Mouse (Mus musculus): ENCODE data around the gene Gnai3. TPM values are rescaled to one million over a fixed set of nuclear protein-coding genes. Genes with fewer than 3 reads are reported as not detected.

Gene Gnai3
- total RNA-seq, 2 experiments from 2014 or later: 128 to 135 TPM

GRCm38 (mm10) chr3:108165532-108166315, 19.8 kb upstream of the Gnai3 start:
- DNase-seq (ENCODE audit: low spot score in 2 of 2): no peak

GRCm38 (mm10) chr3:108164807-108165206, 18.9 kb upstream of the Gnai3 start:
- DNase-seq (ENCODE audit: low spot score in 2 of 2): peak in 1 of 2 experiments; percentile 64

DNA sequence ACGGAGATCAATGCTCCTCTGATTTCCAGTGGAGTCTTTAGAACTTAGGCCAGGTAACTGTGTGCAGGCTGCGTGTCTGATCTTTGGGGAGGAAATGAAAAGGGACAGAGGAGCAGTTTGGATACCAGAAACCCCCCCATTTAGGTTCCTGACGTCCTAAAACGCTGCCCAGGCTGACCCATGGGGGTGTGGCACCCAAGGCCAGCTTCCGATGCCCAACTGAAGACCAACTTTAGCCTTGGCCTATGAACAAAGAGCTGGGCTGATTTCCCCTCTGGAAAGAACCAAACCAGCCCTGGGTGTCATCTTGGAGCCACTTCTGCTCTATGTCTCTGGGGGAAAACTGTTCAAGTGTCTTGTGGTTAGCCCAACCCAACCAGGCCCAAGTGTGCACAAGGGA, 18.1 kb upstream of the Gnai3 start:
- DNase-seq (ENCODE audit: low spot score in 2 of 2): no peak

DNA sequence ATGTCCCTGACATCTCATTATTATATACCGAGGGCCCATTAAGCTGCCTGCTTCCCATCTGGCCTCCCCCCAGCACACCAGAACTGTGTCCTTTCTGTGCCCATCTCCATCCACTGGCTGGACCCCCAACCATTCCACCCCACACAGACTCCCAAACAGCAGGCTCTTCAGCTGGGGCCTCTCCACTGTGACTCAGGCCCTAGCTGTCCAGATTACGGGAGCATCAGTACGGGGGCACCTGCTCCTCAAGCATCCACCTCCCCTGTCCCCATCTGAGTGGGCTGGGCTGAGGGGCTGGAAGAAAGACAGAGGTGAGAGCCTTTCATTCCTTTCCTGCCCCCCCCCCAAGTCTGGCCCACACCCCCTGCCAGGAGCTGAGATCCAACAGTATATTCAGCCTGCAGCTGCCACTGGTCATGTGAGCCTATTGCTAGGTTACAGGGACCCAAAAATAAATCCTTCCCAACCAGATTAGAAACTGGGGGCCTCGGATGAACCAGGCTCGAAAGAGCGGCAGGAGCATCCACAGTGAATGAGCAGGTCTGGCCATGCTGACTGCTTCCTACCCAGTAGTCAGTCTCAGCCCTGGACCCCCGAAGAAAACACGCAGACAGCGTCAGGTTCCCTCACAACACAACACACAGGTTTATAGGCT, 12.6 kb upstream of the Gnai3 start:
- DNase-seq (ENCODE audit: low spot score in 2 of 2): no peak

GRCm38 (mm10) chr3:108154656-108155055, 8.7 kb upstream of the Gnai3 start, which contains the start of gene Gpr61:
Gene Gpr61, minus strand, starts transcription at chr3:108154882.
- DNase-seq (ENCODE audit: low spot score in 2 of 2): no peak

DNA sequence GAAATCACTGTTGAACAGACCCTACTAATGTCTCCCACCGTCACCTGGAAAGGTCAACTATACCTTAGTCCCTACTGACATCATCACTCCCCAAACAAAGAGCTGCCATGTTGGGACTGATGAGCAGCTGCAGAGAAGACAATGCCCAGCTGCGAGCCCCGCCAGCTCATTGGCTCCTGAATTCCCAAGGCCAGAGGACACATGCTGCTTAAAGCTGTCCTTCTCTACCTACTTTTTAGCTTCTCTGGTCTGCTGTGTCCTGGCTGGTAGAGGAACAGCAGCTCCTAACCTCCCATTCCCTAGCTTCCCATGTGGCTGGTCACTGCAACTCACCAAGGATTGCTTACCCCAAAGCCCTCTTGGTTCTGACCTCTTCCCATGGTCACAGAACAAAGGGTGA, 6.3 kb upstream of the Gnai3 start:
- DNase-seq (ENCODE audit: low spot score in 2 of 2): no peak

- DNase-seq (ENCODE audit: low spot score in 2 of 2): peak; percentile 42 to 80
Observed at GRCm38 (mm10) chr3:108147386-108148235, 1.7 kb upstream of the Gnai3 start.

- no peak for DNase-seq (ENCODE audit: low spot score in 2 of 2)
Observed at GRCm38 (mm10) chr3:108146671-108147070, 725 bp upstream of the Gnai3 start.

GRCm38 (mm10) chr3:108140786-108141185, 5.2 kb downstream of the Gnai3 start:
- no peak for DNase-seq (ENCODE audit: low spot score in 2 of 2)

DNA sequence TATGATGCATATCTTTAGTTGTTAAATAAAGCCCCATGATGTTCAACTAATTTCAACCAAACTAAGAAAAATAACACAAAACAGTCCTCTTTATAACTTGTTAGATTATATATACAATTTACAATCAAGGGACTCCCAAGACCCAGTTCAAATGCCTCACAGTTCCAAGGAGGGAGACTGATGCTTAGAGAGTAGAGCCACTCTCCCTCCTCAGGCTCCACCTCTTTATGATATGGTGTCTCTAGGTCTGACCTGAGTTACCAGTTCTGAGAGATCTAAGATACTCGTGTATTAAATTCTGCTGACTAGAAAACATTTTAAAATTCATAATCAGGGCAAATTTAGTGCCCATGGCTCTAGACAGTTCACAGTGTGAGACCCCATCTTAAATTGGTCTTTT, 6.8 kb downstream of the Gnai3 start:
- DNase-seq (ENCODE audit: low spot score in 2 of 2): no peak

DNA sequence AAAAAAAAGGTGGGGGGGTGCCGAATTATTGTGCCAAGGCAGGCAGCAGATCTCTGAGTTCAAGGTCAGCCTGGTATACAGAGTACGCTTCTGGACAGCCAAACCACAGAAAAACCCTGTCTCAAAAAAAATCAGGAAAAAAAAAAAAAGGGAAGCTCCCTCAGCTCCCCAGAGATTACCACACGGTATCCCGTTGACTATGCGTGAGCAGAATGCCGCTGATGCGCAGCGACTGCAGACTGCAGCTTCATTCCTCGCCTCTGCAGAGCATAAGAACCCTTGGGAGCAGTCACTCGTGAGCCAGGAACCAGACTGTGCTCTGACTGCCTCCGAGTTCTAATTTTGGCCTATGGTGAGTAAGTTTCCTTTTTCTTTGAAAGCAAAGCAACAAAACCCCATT, 11.2 kb downstream of the Gnai3 start:
- DNase-seq (ENCODE audit: low spot score in 2 of 2): no peak

- no peak for DNase-seq (ENCODE audit: low spot score in 2 of 2)
Observed at GRCm38 (mm10) chr3:108132484-108132883, 13.5 kb downstream of the Gnai3 start.

DNA sequence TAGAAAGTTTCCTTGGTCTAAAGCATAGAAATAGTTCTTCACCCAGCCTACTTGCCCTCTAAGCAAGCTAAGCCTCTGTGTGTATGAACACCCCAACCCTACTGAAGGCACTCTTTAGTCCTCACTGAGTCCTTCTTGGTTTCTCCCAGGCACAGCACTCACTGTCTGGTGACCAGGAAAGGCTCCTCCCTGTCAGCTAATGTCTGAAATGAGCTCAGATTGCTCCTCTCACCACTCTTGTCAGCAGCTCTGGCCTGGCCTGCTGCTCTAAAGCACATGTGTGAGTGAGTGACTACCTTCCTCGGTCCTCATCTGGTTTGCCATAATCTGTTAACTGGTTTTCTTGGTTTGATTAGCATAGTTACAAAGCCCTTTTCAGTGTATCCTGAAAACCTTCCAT, 14.1 kb downstream of the Gnai3 start:
- no peak for DNase-seq (ENCODE audit: low spot score in 2 of 2)

- DNase-seq (ENCODE audit: low spot score in 2 of 2): no peak
Observed at GRCm38 (mm10) chr3:108131216-108131615, 14.7 kb downstream of the Gnai3 start.

DNA sequence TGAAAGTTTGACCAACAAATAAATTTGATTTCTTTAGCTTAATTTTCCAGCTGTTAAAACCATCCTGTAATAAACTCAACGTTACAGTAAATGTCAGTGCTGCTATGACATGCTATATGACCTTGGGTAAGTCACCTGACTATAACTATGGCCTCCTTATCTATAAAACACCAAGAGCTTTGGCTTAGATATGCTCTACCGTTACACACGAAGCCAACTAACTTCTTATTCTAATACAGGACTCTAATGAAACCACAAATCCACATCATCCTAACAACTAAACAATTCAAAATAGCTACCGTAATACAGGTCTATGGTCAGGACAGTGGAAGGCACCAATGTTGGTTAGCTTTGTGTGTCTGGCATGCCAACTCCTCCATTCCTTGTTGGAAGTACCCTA, 16.1 kb downstream of the Gnai3 start:
- DNase-seq (ENCODE audit: low spot score in 2 of 2): no peak

DNA sequence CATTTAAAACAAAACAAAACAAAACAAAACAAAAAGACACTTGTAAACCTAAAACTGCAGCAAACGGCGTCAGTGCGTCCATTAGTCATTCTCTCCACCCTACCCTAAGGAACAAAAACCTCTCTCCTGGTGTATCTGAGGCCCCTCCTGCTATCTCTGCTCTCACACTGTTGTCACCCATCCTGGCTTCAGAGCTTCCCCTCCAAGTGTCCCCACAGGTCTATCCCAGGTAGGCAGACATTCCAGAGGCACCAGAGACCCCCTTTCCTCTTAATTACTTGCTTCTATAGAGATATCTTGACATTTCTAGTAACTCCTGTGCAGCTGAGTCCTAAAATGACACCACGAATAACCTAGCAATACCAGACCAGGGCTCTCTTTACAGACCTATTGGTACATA, 16.6 kb downstream of the Gnai3 start:
- DNase-seq (ENCODE audit: low spot score in 2 of 2): no peak

GRCm38 (mm10) chr3:108128520-108128919, 17.4 kb downstream of the Gnai3 start:
- no peak for DNase-seq (ENCODE audit: low spot score in 2 of 2)

- no peak for DNase-seq (ENCODE audit: low spot score in 2 of 2)
Observed at GRCm38 (mm10) chr3:108126327-108126726, 19.6 kb downstream of the Gnai3 start.

DNA sequence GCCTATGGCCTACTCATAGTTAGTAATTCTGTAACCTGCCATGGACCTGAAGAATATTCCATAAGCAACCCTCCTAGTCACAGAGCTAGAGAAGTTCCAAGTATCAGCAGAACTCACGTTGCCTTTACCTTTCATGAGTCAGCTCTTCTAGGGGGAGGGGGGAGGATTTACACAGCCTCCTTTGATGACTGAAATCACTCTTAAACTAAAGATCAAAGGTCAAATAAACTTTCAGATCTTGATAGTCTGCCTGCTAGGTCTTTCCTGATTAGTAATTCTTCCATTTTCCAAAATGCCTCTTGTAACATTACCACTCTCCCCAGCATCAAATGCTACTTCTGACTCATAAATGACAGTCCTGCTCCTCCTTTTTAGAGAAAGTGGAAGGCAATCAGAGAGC, 21.8 kb downstream of the Gnai3 start:
- DNase-seq (ENCODE audit: low spot score in 2 of 2): no peak

DNA sequence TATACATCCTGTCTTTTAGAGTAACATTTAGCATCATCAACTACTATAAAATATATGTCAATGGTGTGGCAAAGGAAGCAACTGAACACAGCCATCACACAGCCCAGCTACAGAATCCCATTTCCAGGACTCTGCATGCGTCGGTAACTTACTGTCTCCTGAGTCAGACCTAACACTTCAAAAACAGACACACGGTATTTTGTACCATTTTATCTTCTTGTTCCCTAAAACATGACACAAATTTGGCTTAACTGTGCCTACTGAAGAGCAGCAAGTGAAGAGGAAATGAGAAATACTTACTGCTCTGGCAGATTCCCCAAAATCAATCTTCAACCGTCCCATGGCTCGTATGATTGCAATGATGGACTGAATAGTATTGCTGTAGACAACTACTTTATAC, 22.7 kb downstream of the Gnai3 start:
- DNase-seq (ENCODE audit: low spot score in 2 of 2): no peak

GRCm38 (mm10) chr3:108121101-108121500, 24.8 kb downstream of the Gnai3 start:
- no peak for DNase-seq (ENCODE audit: low spot score in 2 of 2)

DNA sequence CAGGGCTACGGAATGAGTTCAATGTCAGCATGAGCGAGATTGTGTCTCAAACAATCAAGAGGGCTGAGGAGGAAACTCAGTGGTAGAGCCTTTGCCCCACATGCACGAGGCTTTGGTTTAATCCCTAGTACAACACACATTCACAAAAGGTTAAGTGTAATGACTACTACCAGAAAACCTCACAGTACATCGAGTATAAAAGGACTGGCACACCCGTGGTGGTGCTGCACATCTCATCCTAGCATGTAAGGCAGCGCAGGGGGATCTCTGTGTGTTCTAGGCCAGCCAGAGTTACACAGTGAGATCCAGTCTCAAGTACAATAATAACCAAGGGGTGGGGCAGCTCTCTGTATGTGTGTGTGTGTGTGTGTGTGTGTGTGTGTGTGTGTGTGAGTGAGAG, 28.5 kb downstream of the Gnai3 start:
- DNase-seq (ENCODE audit: low spot score in 2 of 2): no peak
